Mouse (Mus musculus) testis, postnatal 10 days (tissue): Measurements from ENCODE around the gene Defb26.

Experiments
- DNase-seq: peaks from one replicate; pipeline ENCODE4 v3.0.0; 2021; ENCODE audit warnings: low spot score

Defb26 gene

GRCm38 (mm10) chr2:152511592-152511991 is at the start of gene Defb26:
TSS of gene Defb26 (minus strand) at chr2:152511692.
- DNase-seq, result no peak

GRCm38 (mm10) chr2:152556655-152557054 is 45.2 kb upstream of the Defb26 start:
- DNase-seq, result no peak

DNA sequence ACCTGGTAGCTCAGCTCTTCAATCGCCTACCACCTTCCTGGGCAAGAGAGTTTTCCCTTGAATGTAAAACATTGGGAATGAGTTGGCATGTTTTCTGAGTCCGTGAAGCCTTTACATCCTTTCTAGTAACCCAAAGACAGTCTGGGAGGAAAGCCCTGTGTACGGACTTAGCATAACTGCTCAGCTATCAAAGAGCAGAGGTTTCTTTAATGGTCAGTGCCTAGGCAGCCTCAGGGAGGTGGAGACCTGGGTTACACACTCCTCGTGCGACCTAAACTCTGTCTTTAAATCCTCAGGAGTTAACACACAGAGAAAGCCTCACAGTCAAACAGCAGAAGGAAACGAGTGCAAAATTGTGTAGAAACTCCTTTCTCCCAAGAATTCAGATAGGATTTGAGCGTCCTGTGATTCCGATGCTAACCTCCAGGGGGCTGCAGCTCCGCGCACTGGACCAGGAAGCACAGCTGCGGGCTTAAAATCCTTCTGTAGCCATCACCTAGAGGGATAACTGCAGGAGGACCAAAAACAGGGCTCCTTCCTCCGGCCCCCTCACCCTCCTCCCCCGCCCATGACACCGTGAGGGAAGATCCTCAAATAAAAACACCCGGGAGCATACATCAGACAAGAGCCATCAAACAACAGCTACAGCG is 42.4 kb upstream of the Defb26 start:
- DNase-seq, result peak; percentile 87

GRCm38 (mm10) chr2:152548124-152548523 is 36.6 kb upstream of the Defb26 start:
- DNase-seq, result no peak

- DNase-seq, result peak; percentile 75
These were observed 33.2 kb upstream of the Defb26 start for GRCm38 (mm10) chr2:152544691-152545090.

GRCm38 (mm10) chr2:152543478-152543877 is 32.0 kb upstream of the Defb26 start:
- DNase-seq, result no peak

GRCm38 (mm10) chr2:152542897-152543296 is 31.4 kb upstream of the Defb26 start:
- no peak for DNase-seq

GRCm38 (mm10) chr2:152541979-152542378 is 30.5 kb upstream of the Defb26 start:
- DNase-seq, result no peak

- DNase-seq, result peak; percentile 56
These were observed 28.6 kb upstream of the Defb26 start, which contains the start of gene Defb29 for GRCm38 (mm10) chr2:152539944-152540710. TSS of gene Defb29 (minus strand) at chr2:152540098.

GRCm38 (mm10) chr2:152517981-152518380 is 6.5 kb upstream of the Defb26 start, which contains the start of gene Defb28:
TSS of gene Defb28 (plus strand) at chr2:152518255.
- DNase-seq, result no peak

- no peak for DNase-seq
These were observed 4.6 kb upstream of the Defb26 start for GRCm38 (mm10) chr2:152516084-152516483.

- DNase-seq, result no peak
These were observed 7.5 kb downstream of the Defb26 start for GRCm38 (mm10) chr2:152503950-152504349.

DNA sequence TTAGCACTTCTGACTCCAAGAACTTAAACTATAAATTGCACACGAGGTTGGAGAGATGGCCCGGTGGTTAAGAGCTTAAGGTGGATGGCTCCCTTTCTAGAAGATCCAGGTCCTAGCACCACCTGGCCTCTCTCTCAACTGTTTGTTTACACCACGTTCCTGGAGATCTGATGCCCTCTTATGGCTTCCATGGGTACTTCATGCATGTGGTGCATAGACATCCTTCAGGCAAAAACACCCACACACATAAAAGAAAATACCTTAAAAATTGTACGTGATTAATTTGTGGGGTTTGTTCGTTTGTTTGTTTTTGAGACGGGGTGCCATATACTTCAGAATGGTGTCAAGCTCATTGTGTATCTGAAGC is 10.6 kb downstream of the Defb26 start:
- no peak for DNase-seq

- no peak for DNase-seq
These were observed 11.2 kb downstream of the Defb26 start for GRCm38 (mm10) chr2:152500204-152500862.

- no peak for DNase-seq
These were observed 13.5 kb downstream of the Defb26 start for GRCm38 (mm10) chr2:152498020-152498419.

DNA sequence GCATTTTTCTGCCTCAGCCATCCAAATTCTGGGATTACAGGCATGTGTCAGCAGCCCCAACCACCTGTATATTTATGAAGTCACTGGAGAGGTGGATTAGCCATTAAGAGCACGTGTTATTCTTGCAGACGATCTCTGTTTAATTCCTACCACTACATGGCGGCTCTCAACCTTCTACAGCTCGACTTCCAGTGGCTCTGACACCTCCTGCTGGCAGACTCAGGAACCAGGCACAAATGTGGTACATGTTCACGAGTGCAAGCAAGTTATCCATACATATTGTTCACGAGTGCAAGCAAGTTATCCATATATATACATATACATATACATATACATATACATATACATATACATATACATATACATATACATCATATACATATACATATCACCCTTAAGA is 18.3 kb downstream of the Defb26 start:
- no peak for DNase-seq

GRCm38 (mm10) chr2:152490038-152490437 is 21.5 kb downstream of the Defb26 start, which contains the start of gene Defb22:
TSS of gene Defb22 (minus strand) at chr2:152490138.
- no peak for DNase-seq

DNA sequence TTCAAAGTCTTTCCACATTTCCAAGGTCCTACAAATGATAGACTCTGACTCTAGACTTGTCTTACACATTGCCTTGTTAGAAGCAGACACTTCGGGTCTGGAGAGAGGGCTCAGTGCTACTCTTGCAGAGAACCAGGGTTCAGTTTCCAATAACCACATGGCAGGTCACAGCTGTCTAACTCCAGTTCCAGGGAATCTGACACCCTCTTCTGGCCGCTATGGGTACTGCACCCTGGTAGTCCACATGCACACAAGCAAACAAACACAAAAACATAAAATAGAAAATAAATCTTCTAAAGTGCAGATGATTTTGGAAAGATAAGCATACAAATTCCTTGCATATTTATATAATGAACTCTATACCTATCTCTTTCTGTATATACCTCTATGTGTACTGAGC is 24.5 kb downstream of the Defb26 start:
- DNase-seq, result peak; percentile 64

DNA sequence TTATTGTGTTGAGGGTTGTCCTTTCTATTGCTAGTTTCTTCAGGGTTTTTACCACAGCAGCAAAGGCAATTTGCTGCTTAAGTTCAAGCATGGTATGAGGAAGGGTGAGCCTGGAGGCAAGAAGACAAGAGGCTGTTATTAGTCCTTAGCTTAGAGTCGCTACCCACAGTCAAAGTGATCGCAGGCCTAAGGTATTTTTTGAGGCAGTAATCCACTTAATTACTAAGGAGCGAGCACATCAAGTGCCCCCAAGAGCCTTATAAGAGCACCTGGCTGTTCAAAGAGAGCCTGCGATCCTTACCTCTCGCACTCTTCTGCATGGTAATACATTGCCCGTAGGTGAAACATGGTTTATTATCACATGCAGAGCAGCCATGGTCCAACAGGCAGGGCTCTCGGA is 29.8 kb downstream of the Defb26 start:
- no peak for DNase-seq

GRCm38 (mm10) chr2:152480881-152481280 is 30.6 kb downstream of the Defb26 start:
- DNase-seq, result no peak

DNA sequence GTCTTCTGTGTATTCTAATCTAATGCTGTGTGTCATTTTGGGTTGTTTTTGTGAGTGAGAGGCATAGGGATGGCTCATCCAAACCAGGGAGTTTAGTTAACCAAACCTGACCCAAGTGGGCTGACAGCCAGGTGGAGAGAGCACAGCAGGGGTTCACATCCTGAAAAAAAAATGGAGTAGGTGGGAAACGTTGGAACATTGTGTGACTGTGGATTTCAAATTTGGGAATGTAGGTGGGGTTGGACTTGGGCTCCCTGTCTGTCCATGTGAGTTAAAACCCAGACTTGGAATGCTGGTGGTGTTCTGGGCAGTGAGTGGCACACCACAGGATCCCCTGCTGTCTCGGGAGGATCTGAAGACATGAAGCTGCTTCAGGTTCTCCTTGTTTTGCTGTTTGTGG is 34.7 kb downstream of the Defb26 start, which contains the start of gene Defb20:
Gene Defb20, plus strand, starts transcription at position 301 of the 400 bp plus-strand sequence.
- no peak for DNase-seq

GRCm38 (mm10) chr2:152472434-152472833 is 39.1 kb downstream of the Defb26 start:
- DNase-seq, result no peak

DNA sequence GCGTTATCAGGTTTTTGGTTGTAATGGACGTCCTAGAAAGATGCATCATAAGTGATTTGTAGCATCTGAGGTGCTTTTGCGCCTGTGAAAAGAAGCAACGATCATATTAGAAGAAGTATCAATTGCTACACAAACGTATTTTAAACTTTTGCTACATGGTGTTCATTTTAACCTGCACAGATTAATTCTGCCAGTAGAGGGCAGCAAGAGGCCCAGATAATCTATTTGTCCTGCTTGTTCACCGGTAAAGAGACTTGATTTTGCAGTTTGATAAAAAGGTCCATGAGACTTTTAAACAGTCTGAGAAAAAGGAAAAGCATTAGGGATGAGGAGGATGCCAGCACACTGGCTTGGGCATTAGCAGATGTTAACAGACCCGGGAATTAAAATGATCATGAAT is 40.5 kb downstream of the Defb26 start:
- DNase-seq, result no peak
